In the genomic region with DNA sequence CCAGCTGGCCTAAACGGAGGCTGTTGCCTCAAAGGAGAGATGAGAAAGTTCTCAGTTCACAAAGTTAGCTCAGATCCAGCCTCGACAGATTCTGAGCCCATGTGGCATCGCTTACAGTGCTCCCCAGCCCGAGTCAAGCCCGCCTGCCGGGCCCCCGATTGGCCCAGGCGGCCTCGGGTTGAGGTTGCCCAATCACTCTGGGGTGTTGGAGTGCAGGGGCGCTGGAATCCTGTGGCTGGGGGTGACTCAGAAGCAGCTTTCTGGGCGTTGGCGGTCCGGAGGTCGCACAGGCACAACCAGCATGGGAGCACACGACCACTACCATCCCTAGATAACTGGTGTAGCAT, we compare ENCODE assay signal across 8 mouse cellular contexts. TPM values are rescaled to one million over a fixed set of nuclear protein-coding genes. Genes with fewer than 3 reads are reported as not detected.
DNase-seq lines count a peak whose midpoint lies in the region; ATAC-seq lines count a peak whose summit lies in the region.

No protein-coding gene starts in this region.

- peak overlapping the region; percentile 91 for H3K4me3 ChIP-seq in embryonic facial prominence, embryonic 10.5 days
- peak overlapping the region; percentile 78 for H3K4me3 ChIP-seq in kidney, embryonic 16.5 days (ENCODE audit: low read length)

- ATAC-seq in kidney, embryonic 16.5 days (ENCODE audit: low FRiP score, low TSS enrichment), result peak; percentile 50; the same call in 1 of the 2 replicates

- no peaks in the 10 kb centered on the region for H3K9me3 ChIP-seq in embryonic facial prominence, embryonic 10.5 days
- no peaks in the 10 kb centered on the region for H3K9me3 ChIP-seq in kidney, embryonic 16.5 days (ENCODE audit: low read length)

- H3K27ac ChIP-seq in embryonic facial prominence, embryonic 10.5 days (replicated peaks), result peak overlapping the region; percentile 98
- H3K27ac ChIP-seq in kidney, embryonic 16.5 days (ENCODE audit: low read length), result peak overlapping the region; percentile 88

- peak; percentile 39 for DNase-seq in urinary bladder, adult 2 months (ENCODE audit: low spot score)
- DNase-seq in urinary bladder, postnatal 10 days (ENCODE audit: low spot score), result no peak
- DNase-seq in embryonic facial prominence, embryonic 10.5 days (ENCODE audit: low spot score), result peak; percentile 82
- peak; percentile 50 to 53 for DNase-seq in heart, adult 9 months (ENCODE audit: low spot score in 2 of 2)
- DNase-seq in lung, postnatal 14 days, result peak; percentile 63
- DNase-seq in ovary, postnatal 14 days (ENCODE audit: low spot score), result peak; percentile 32
- no peak for DNase-seq in c-Kit-positive CD71-positive TER-119-positive erythroid progenitor cells, embryonic 14.5 days (ENCODE audit: low spot score)

- peaks cover 10% of the 10 kb centered on the region; the same call in 1 of the 2 replicates for H3K36me3 ChIP-seq in embryonic facial prominence, embryonic 10.5 days (replicated peaks)
- no peaks in the 10 kb centered on the region for H3K36me3 ChIP-seq in kidney, embryonic 16.5 days (ENCODE audit: insufficient read depth, low read length)

- H3K4me1 ChIP-seq in embryonic facial prominence, embryonic 10.5 days, result peaks cover 39% of the 10 kb centered on the region
- 0 out of 2 replicates have a peak, but pooled peaks cover 4% of the 10 kb centered on the region for H3K4me1 ChIP-seq in kidney, embryonic 16.5 days (ENCODE audit: insufficient read depth, low read length)

- peak overlapping the region; percentile 89 for H3K9ac ChIP-seq in kidney, embryonic 16.5 days (replicated peaks; ENCODE audit: low read length)

- no peaks in the 10 kb centered on the region for H3K27me3 ChIP-seq in embryonic facial prominence, embryonic 10.5 days (replicated peaks; ENCODE audit: low read depth, poor library complexity, severe bottlenecking)
- no peaks in the 10 kb centered on the region for H3K27me3 ChIP-seq in kidney, embryonic 16.5 days (ENCODE audit: insufficient read depth, low read length)

- under 1% methylated on average over 15 of the region's 15 CpGs for WGBS in embryonic facial prominence, embryonic 10.5 days
- under 1% methylated on average over 15 of the region's 15 CpGs for WGBS in kidney, embryonic 16.5 days

- H3K4me2 ChIP-seq in kidney, embryonic 16.5 days (replicated peaks; ENCODE audit: low read depth, low read length), result peak overlapping the region; percentile 61

RNA-seq across cellular contexts. Expression of gene Dse, which starts 1.1 kb away (rescaled TPM):
- polyA plus RNA-seq in urinary bladder, adult 2 months (2012; rRNA removed), result 15.9 and 17.6 TPM in 2 replicates
- 29.1 and 33.6 TPM in 2 replicates for polyA plus RNA-seq in embryonic facial prominence, embryonic 10.5 days (2016; fragmentation: Nextera tagmentation; extraction: Ambion mirVana)
- 24.7 and 25.4 TPM in 2 replicates for polyA plus RNA-seq in kidney, embryonic 16.5 days (2015; fragmentation: Nextera tagmentation; extraction: Ambion mirVana)

Comparison
In these comparisons a context has a peak if more than half of its experiments do, and no peak if none do; other contexts are left out.
1. DNase-seq: peak in urinary bladder, adult 2 months (single experiment), embryonic facial prominence, embryonic 10.5 days (single experiment), heart, adult 9 months (2 of 2), lung, postnatal 14 days (single experiment) and ovary, postnatal 14 days (single experiment); none in urinary bladder, postnatal 10 days (single experiment) and c-Kit-positive CD71-positive TER-119-positive erythroid progenitor cells, embryonic 14.5 days (single experiment).